Mouse (Mus musculus): Measurements from ENCODE around the gene Hmgn2.

Hmgn2 gene

GRCm38 (mm10) chr4:133978021-133978711 lies 9.7 kb upstream of the Hmgn2 start:
- DNase-seq (ENCODE audit: low spot score) = no peak

- DNase-seq (ENCODE audit: low spot score) = no peak
Measured at GRCm38 (mm10) chr4:133971741-133972140, 3.3 kb upstream of the Hmgn2 start.

- DNase-seq (ENCODE audit: low spot score) = no peak
Measured at GRCm38 (mm10) chr4:133970876-133971275, 2.4 kb upstream of the Hmgn2 start.

GRCm38 (mm10) chr4:133970196-133970595 lies 1.7 kb upstream of the Hmgn2 start:
- no peak for DNase-seq (ENCODE audit: low spot score)

GRCm38 (mm10) chr4:133969114-133969770 lies 792 bp upstream of the Hmgn2 start:
- DNase-seq (ENCODE audit: low spot score) = no peak

- peak; percentile 88 for DNase-seq (ENCODE audit: low spot score)
Measured at GRCm38 (mm10) chr4:133967866-133968149, 642 bp downstream of the Hmgn2 start.

GRCm38 (mm10) chr4:133967138-133967865 lies 1.1 kb downstream of the Hmgn2 start:
- peak; percentile 97 for DNase-seq (ENCODE audit: low spot score)

- no peak for DNase-seq (ENCODE audit: low spot score)
Measured at GRCm38 (mm10) chr4:133966271-133966940, 2.0 kb downstream of the Hmgn2 start.

- no peak for DNase-seq (ENCODE audit: low spot score)
Measured at GRCm38 (mm10) chr4:133962566-133962965, 5.9 kb downstream of the Hmgn2 start.

GRCm38 (mm10) chr4:133958884-133959283 lies 9.6 kb downstream of the Hmgn2 start:
- DNase-seq (ENCODE audit: low spot score) = no peak

GRCm38 (mm10) chr4:133956358-133956757 lies 12.1 kb downstream of the Hmgn2 start:
- no peak for DNase-seq (ENCODE audit: low spot score)

- no peak for DNase-seq (ENCODE audit: low spot score)
Measured at GRCm38 (mm10) chr4:133946736-133947135, 21.7 kb downstream of the Hmgn2 start.

- no peak for DNase-seq (ENCODE audit: low spot score)
Measured at GRCm38 (mm10) chr4:133943791-133944190, 24.7 kb downstream of the Hmgn2 start.

- DNase-seq (ENCODE audit: low spot score) = no peak
Measured at GRCm38 (mm10) chr4:133942679-133943078, 25.8 kb downstream of the Hmgn2 start.

- no peak for DNase-seq (ENCODE audit: low spot score)
Measured at GRCm38 (mm10) chr4:133941576-133941975, 26.9 kb downstream of the Hmgn2 start.

- no peak for DNase-seq (ENCODE audit: low spot score)
Measured at GRCm38 (mm10) chr4:133940386-133941260, 27.8 kb downstream of the Hmgn2 start.

GRCm38 (mm10) chr4:133938077-133938476 lies 30.4 kb downstream of the Hmgn2 start:
- no peak for DNase-seq (ENCODE audit: low spot score)

GRCm38 (mm10) chr4:133931785-133932184 lies 36.7 kb downstream of the Hmgn2 start:
- no peak for DNase-seq (ENCODE audit: low spot score)

GRCm38 (mm10) chr4:133931349-133931748 lies 37.1 kb downstream of the Hmgn2 start:
- DNase-seq (ENCODE audit: low spot score) = no peak

- DNase-seq (ENCODE audit: low spot score) = no peak
Measured at GRCm38 (mm10) chr4:133929278-133929670, 39.2 kb downstream of the Hmgn2 start.

GRCm38 (mm10) chr4:133928576-133929277 lies 39.7 kb downstream of the Hmgn2 start:
- no peak for DNase-seq (ENCODE audit: low spot score)

All from T-cell, adult 2 months (primary cell).